Mouse (Mus musculus): ENCODE results near the gene Exoc8.

The Exoc8 gene

GRCm38 (mm10) chr8:124897386-124898250 is at the start of gene Exoc8, which contains the start of gene Sprtn:
Gene Exoc8 (minus strand): TSS chr8:124897705.
Gene Sprtn (plus strand): TSS chr8:124897886.
- DNase-seq (ENCODE audit: low spot score), result peak; percentile 96

GRCm38 (mm10) chr8:124944406-124944805 is 46.9 kb upstream of the Exoc8 start:
- DNase-seq (ENCODE audit: low spot score), result no peak

DNA sequence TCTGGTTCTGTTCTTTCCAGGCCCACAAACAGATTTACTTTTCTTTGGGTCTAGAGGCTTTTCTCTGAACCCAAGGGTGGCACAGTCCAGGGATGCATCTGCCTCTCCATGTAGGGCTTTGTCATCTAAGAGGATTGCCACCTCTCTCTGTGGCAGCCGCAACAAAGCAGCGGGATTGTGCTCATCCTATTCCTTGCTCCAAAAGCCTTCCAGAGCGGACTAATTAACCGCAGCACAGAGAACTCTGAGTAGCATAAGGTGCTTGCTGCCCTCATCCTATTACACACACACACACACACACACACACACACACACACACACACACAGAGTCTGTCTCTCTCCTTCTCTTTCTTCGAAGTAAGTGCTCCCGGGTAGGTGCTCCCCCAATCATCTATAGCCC is 46.3 kb upstream of the Exoc8 start:
- DNase-seq (ENCODE audit: low spot score), result no peak

DNA sequence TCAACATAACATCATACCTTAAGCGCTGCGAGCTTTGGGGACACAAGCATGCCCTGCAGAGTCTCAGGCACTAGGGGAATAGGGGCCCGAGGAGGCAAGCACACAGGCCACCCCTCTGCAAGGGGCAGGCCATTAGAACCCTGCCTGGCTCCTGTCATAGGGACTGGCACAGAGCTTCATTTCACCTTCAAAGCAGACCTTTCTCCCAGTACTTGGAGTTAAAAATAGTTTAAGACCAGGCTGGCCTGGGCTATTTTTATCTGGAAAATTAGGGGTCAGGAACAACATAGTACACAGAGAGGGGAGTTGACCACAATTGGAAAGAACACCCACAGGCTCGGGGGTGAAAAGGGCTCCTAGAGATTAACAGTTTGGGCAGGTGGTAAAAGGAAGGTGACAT is 39.8 kb upstream of the Exoc8 start:
- no peak for DNase-seq (ENCODE audit: low spot score)

GRCm38 (mm10) chr8:124936699-124937098 is 39.2 kb upstream of the Exoc8 start:
- DNase-seq (ENCODE audit: low spot score), result no peak

DNA sequence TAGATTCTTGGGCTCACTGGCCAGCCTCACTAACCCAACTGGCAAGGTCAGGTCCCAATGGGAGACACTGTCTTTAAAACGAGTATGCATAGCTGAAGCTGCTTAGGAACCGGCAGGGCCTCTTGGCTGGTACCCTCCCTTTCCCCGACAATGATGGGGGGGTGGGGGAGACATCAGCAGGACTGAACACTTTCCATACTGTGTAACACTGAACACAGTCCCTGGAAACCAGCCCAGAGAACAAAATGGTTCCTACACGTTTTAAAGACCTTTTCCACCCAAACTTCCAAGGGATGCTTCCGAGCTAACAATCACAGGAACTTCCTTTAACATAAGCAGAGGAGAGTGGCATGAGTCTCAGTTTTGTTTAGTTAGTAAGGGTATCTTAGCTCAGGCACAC is 37.6 kb upstream of the Exoc8 start:
- no peak for DNase-seq (ENCODE audit: low spot score)

- no peak for DNase-seq (ENCODE audit: low spot score)
These were observed 34.9 kb upstream of the Exoc8 start for GRCm38 (mm10) chr8:124932435-124932834.

GRCm38 (mm10) chr8:124930649-124931048 is 33.1 kb upstream of the Exoc8 start:
- DNase-seq (ENCODE audit: low spot score), result no peak

DNA sequence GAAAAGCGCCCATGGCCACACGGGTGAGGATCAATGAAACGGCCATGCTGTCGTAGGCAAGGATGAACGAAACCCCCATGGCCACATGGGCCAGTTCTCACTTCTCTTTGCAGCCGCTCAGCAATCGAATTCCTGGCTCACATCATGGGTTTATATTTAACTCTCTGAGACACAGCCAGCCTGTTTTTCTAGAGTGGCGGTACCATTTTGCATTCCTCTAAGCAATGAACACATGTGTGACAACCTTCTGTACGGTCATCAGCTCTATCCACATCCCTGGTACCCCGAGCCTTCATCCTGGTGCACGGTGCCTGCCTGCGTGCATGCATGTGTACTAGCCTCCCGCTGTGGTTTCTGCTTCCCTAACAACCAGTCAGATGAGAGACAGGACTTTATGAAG is 32.6 kb upstream of the Exoc8 start:
- DNase-seq (ENCODE audit: low spot score), result no peak

DNA sequence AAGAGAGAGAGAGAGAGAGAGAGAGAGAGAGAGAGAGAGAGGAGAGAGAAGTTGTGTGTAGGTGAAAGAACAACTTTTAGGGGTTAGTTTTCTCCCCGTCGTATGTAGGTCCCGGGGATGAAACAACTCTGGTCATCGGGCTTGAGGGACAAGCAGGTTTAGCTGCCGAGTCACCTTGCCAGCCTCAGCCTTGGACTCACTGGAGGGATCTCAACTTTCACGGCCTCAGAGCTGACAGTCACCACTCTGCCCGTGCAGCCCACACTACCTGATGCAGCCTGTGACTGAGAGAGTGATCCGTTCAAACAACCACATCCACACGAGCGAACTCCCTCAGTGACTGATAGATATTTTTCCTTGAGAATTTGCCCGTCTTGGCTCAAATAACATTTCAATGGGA is 31.5 kb upstream of the Exoc8 start:
- no peak for DNase-seq (ENCODE audit: low spot score)

DNA sequence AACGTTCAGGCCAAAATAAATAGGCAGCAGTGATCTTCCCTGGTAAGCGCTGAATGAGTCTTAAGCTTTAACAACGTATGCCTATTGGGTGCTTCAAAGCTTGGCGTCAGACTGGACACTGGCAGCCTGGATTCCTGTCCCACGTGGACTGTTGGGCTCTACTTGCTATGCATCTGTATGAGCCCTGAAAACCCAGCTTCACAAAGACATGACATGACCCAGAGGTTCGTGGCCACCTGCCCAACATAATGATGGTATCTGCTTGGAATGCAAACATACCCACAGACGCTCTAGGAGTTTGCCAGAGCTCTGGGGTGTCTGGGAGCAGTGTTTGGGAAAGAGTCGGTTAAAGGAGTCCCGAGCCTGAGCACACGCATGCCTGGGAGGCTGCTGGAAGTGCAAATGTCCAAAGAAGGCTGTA is 28.9 kb upstream of the Exoc8 start:
- no peak for DNase-seq (ENCODE audit: low spot score)

DNA sequence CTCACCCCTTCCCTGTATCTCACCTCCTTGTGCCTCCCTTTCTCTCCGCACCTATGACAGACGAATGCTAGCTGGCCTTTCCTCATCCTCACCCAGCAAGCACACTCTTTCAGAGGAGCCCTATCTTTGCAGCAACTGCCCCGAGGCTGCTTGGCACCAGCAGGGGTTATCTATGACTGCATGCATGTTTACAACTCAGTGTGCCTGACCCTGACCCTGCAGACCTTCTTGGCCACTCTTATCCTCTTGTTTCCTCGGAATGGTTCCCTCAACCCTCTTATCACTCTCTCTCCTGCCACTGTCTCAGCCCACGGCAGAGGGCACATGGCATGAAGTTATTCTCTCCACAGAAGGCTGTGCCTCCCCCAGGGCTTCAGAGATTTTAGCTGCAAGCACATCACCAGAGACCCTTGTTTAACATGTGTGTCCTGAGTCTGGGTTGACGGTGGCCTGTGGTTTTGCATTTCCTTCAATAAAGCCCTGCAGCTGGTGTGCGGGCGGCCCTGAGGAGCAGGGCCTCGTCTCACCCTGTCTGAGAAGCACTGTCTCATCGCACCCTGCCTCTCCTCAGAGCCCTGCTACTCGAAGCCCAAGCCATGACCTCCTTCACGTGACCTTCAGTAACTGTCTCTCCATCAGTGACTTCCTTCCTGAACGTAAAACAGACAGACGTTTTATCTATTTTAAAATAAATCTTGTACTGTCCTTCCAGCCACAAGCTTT is 28.2 kb upstream of the Exoc8 start:
- DNase-seq (ENCODE audit: low spot score), result no peak

- no peak for DNase-seq (ENCODE audit: low spot score)
These were observed 26.6 kb upstream of the Exoc8 start for GRCm38 (mm10) chr8:124923971-124924652.

GRCm38 (mm10) chr8:124922490-124923089 is 25.1 kb upstream of the Exoc8 start:
- no peak for DNase-seq (ENCODE audit: low spot score)

DNA sequence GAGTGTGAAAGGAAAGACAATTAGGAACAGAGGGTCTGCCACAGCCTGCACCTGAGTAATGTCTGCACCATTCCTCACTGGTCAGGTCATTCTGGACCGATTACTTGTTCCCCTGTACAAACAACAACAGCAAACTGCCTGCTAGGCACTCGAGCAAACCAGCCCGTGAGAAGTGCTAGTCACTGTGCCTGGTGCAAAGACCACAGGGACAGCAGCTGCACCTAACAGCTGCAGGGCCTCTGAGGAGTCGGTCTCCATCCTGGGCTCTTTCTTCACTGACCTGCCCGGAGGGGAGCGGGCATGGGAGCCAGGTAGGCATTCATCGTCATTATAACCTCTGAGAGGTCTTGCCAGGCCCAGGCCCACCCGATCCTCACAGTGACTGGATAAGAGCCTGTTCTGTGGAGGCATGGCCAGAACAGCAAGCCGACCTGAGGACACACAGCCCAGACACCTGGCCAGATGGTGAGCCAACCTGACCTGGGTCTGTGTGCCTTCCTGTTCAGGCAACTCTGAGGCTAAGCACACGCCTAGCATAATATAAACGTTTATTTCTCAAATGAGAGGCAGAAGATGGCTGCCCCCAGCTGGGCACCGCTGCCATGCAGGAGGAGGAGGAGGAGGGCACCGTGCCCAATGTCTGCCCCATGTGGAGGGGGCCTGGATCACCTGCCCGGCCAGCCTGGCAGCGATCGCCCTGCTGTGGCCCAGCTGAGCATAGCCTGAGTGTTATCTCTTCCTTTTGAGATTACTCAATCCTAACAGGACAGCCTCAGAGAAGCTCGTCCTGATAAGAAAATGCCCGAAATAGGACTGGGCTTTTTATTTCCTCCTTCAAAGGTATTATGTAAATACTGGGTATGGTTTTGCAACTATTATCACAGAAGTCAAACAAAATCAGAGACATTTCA is 24.1 kb upstream of the Exoc8 start:
- DNase-seq (ENCODE audit: low spot score), result no peak

DNA sequence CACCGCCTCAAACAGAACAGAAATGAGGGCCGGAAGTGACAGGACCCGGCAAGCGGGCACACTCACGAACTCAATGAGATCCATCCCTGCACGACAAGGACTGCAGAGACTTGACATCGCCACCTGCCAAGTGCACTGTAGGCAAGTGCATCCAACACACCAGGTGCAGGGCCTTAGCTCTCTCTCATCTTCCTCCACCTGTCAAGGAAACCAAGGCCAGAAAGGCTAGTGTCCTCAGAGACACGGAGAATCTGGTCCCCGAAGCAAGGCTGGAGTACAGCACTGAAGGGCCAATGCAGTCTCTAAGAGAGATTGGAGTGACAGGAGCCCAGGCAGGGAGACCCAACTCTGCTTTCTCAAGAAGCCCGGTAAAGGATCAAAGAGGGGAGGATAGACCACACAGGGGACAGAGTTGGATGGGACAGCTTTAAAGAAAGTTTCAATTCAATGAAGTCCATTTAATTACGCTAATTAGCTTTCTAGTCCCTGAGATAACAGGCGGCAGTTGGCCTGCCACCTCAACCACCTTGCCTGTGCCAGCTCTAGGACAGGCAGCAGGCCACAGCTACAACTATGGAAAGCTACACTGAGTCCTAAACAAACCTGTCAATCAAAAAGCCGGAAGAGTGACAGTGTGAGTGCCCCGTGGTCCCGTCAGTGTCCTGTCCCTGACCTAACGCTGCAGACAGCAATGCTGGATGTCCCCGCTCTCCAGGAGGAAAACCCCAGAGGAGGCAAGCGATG is 20.4 kb upstream of the Exoc8 start:
- DNase-seq (ENCODE audit: low spot score), result no peak

DNA sequence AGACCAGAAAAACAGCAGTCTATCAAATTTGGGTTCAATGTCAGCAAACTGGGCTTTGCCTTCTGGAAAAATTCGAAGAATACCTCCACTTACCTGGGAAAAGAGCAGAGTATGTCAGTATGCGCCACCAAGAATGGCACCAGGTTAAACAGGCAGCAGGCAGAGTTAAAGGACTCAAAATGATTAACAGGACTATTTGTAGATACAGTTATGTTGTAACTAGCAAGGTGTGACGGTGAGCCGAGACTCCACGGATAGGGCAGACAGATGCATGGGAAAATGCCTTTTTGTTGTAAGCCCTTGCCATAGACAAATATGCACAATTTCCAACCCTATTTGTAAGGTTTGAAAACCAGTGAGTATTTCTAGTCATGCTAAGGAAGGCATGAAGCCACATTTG is 16.6 kb upstream of the Exoc8 start:
- no peak for DNase-seq (ENCODE audit: low spot score)

GRCm38 (mm10) chr8:124911938-124912872 is 14.7 kb upstream of the Exoc8 start:
- no peak for DNase-seq (ENCODE audit: low spot score)

GRCm38 (mm10) chr8:124910349-124910748 is 12.8 kb upstream of the Exoc8 start:
- DNase-seq (ENCODE audit: low spot score), result no peak
